Mouse (Mus musculus) lung, adult 2 months (tissue): ENCODE results near the gene Dennd5a.

Experiments used
- CTCF ChIP-seq: fragments of 200-500 bp; IDR thresholded peaks from 2 replicates; pipeline ENCODE4 v1.5.1; 2011; ENCODE audit warnings: mild to moderate bottlenecking, low read length, control low read depth; ENCODE audit not compliant: insufficient read depth
- POLR2A ChIP-seq: fragments of 200-500 bp; IDR thresholded peaks from 2 replicates; pipeline ENCODE4 v1.6.1; 2011; ENCODE audit warnings: low read depth, mild to moderate bottlenecking, control low read depth, low read length, borderline replicate concordance; ENCODE audit errors: extremely low read depth

GRCm38 (mm10) chr7:109852017-109852416 is 108.3 kb downstream of the Dennd5a start:
- TF ChIP-seq POLR2A (no peak), CTCF (no peak)
